ENCODE assay signal across 8 mouse cellular contexts in genomic region chr13:23438521-23438920, GRCm38 (mm10). TPM values are rescaled to one million over a fixed set of nuclear protein-coding genes. Genes with fewer than 3 reads are reported as not detected.
DNase-seq lines count a peak whose midpoint lies in the region; ATAC-seq and TF ChIP-seq lines count a peak whose summit lies in the region.

No protein-coding gene starts in this region.

- H3K4me2 ChIP-seq in embryonic facial prominence, embryonic 12.5 days (replicated peaks): peak overlapping the region; percentile 58
- H3K4me2 ChIP-seq in heart, postnatal 0 days (ENCODE audit: low read depth, low read length): peak overlapping the region; percentile 65
- peak overlapping the region; percentile 63 for H3K4me2 ChIP-seq in stomach, embryonic 15.5 days

- no peak for TF ChIP-seq CTCF in heart, postnatal 0 days (IDR thresholded peaks at IDR 0.05; ENCODE audit: low read depth)

- H3K27me3 ChIP-seq in embryonic facial prominence, embryonic 12.5 days: no peaks in the 10 kb centered on the region
- H3K27me3 ChIP-seq in heart, postnatal 0 days (ENCODE audit: control insufficient read depth, insufficient read depth, low read length): no peaks in the 10 kb centered on the region
- no peaks in the 10 kb centered on the region for H3K27me3 ChIP-seq in stomach, embryonic 15.5 days (replicated peaks)

- 0% methylated on average over 7 of the region's 7 CpGs for WGBS in embryonic facial prominence, embryonic 12.5 days
- under 1% methylated on average over 7 of the region's 7 CpGs for WGBS in heart, postnatal 0 days
- under 1% methylated on average over 7 of the region's 7 CpGs for WGBS in stomach, embryonic 15.5 days

- ATAC-seq in embryonic facial prominence, embryonic 12.5 days (ENCODE audit: insufficient number of reproducible peaks, insufficient read depth, low FRiP score, low TSS enrichment): no peak
- 0 out of 2 replicates have a peak, but pooled peaks have one; percentile 28 for ATAC-seq in heart, postnatal 0 days (ENCODE audit: insufficient read depth, low read depth)
- 0 out of 2 replicates have a peak, but pooled peaks have one; percentile 30 for ATAC-seq in megakaryocyte, adult 5-6 weeks (ENCODE audit: poor library complexity, severe bottlenecking)
- ATAC-seq in stomach, embryonic 15.5 days (ENCODE audit: insufficient read depth, low FRiP score, low read depth): peak; percentile 52; the same call in 1 of the 2 replicates

- peak overlapping the region; percentile 58 for H3K4me3 ChIP-seq in embryonic facial prominence, embryonic 12.5 days
- peak overlapping the region; percentile 62 for H3K4me3 ChIP-seq in heart, postnatal 0 days (ENCODE audit: low read depth, low read length)
- peak overlapping the region; percentile 52 for H3K4me3 ChIP-seq in stomach, embryonic 15.5 days (replicated peaks)

- H3K36me3 ChIP-seq in embryonic facial prominence, embryonic 12.5 days: no peaks in the 10 kb centered on the region
- no peaks in the 10 kb centered on the region for H3K36me3 ChIP-seq in heart, postnatal 0 days (replicated peaks; ENCODE audit: control insufficient read depth, insufficient read depth, low read length)
- no peaks in the 10 kb centered on the region for H3K36me3 ChIP-seq in stomach, embryonic 15.5 days

- 0 out of 2 replicates have a peak, but pooled peaks cover 8% of the 10 kb centered on the region for H3K4me1 ChIP-seq in embryonic facial prominence, embryonic 12.5 days
- H3K4me1 ChIP-seq in heart, postnatal 0 days (ENCODE audit: control insufficient read depth, insufficient read depth): no peaks in the 10 kb centered on the region
- no peaks in the 10 kb centered on the region for H3K4me1 ChIP-seq in stomach, embryonic 15.5 days

- no peak for TF ChIP-seq EP300 in heart, postnatal 0 days (IDR thresholded peaks at IDR 0.05; ENCODE audit: low read depth)

- peak overlapping the region; percentile 36; the same call in 1 of the 2 replicates for H3K27ac ChIP-seq in embryonic facial prominence, embryonic 12.5 days
- peak overlapping the region; percentile 34; the same call in 1 of the 2 replicates for H3K27ac ChIP-seq in heart, postnatal 0 days (ENCODE audit: low read depth)
- no peak overlapping the region for H3K27ac ChIP-seq in stomach, embryonic 15.5 days

- no peaks in the 10 kb centered on the region for H3K9me3 ChIP-seq in embryonic facial prominence, embryonic 12.5 days
- no peaks in the 10 kb centered on the region for H3K9me3 ChIP-seq in heart, postnatal 0 days (replicated peaks; ENCODE audit: control insufficient read depth, low read length)
- H3K9me3 ChIP-seq in stomach, embryonic 15.5 days: no peaks in the 10 kb centered on the region

- DNase-seq in kidney, adult 18-20 months: peak; percentile 33
- DNase-seq in kidney, adult 11 months: no peak
- DNase-seq in ZHBTc4 (ENCODE audit: low read depth, low spot score): peak; percentile 57
- DNase-seq in heart, postnatal 0 days (ENCODE audit: low spot score): peak; percentile 24
- peak; percentile 61 to 72 for DNase-seq in layer of hippocampus, postnatal 10 days (ENCODE audit: low spot score in 2 of 2)

- no peak overlapping the region for H3K9ac ChIP-seq in embryonic facial prominence, embryonic 12.5 days
- no peak overlapping the region for H3K9ac ChIP-seq in heart, postnatal 0 days (replicated peaks; ENCODE audit: low read depth, low read length)
- no peak overlapping the region for H3K9ac ChIP-seq in stomach, embryonic 15.5 days

RNA-seq across cellular contexts. Expression of gene Abt1, which starts 14.9 kb away (rescaled TPM):
- polyA plus RNA-seq in embryonic facial prominence, embryonic 12.5 days (2016; fragmentation: Nextera tagmentation; extraction: Ambion mirVana): 12.9 and 13.9 TPM in 2 replicates
- 6.7 and 7.4 TPM in 2 replicates for total RNA-seq in heart, postnatal 0 days (2014; rRNA removed; ENCODE audit: low replicate concordance)
- 6.8 and 7.2 TPM in 2 replicates for polyA plus RNA-seq in heart, postnatal 0 days (2015; fragmentation: Nextera tagmentation; extraction: Ambion mirVana)
- total RNA-seq in layer of hippocampus, postnatal 10 days (2021): 1 to 10 TPM; 7.0 to 7.5 TPM
- total RNA-seq in megakaryocyte, adult 5-6 weeks (2015): 5.1 and 5.2 TPM in 2 replicates
- 6.8 and 11.2 TPM in 2 replicates for total RNA-seq in megakaryocyte, adult 5-6 weeks (2017)
- 10.7 and 11.9 TPM in 2 replicates for polyA plus RNA-seq in stomach, embryonic 15.5 days (2015; fragmentation: Nextera tagmentation; extraction: Ambion mirVana)

RNA-seq across cellular contexts. Expression of gene Btn1a1, which starts 27.2 kb away (rescaled TPM):
- 0.10 and 0.20 TPM in 2 replicates for polyA plus RNA-seq in embryonic facial prominence, embryonic 12.5 days (2016; fragmentation: Nextera tagmentation; extraction: Ambion mirVana)
- 0.27 TPM in 1 of 2 replicates, not detected in the other for total RNA-seq in heart, postnatal 0 days (2014; rRNA removed; ENCODE audit: low replicate concordance)
- 0.14 and 0.18 TPM in 2 replicates for polyA plus RNA-seq in heart, postnatal 0 days (2015; fragmentation: Nextera tagmentation; extraction: Ambion mirVana)
- total RNA-seq in layer of hippocampus, postnatal 10 days (2021): not detected
- not detected in 2 replicates for total RNA-seq in megakaryocyte, adult 5-6 weeks (2015)
- total RNA-seq in megakaryocyte, adult 5-6 weeks (2017): not detected in 2 replicates
- polyA plus RNA-seq in stomach, embryonic 15.5 days (2015; fragmentation: Nextera tagmentation; extraction: Ambion mirVana): 0.09 and 0.22 TPM in 2 replicates

RNA-seq across cellular contexts. Expression of gene Btn2a2, which starts 50.1 kb away (rescaled TPM):
- 1.6 TPM in 2 replicates for polyA plus RNA-seq in embryonic facial prominence, embryonic 12.5 days (2016; fragmentation: Nextera tagmentation; extraction: Ambion mirVana)
- not detected in 2 replicates for total RNA-seq in heart, postnatal 0 days (2014; rRNA removed; ENCODE audit: low replicate concordance)
- 0.04 and 0.15 TPM in 2 replicates for polyA plus RNA-seq in heart, postnatal 0 days (2015; fragmentation: Nextera tagmentation; extraction: Ambion mirVana)
- total RNA-seq in layer of hippocampus, postnatal 10 days (2021): under 1 TPM; 0.53 to 0.58 TPM
- not detected in 2 replicates for total RNA-seq in megakaryocyte, adult 5-6 weeks (2015)
- total RNA-seq in megakaryocyte, adult 5-6 weeks (2017): not detected in 2 replicates
- 0.08 and 0.15 TPM in 2 replicates for polyA plus RNA-seq in stomach, embryonic 15.5 days (2015; fragmentation: Nextera tagmentation; extraction: Ambion mirVana)
